Mouse (Mus musculus) embryonic fibroblast, embryonic 13.5 days (primary cell): ENCODE results near the gene Ksr1. TPM values are rescaled to one million over a fixed set of nuclear protein-coding genes. Genes with fewer than 3 reads are reported as not detected.

Experiments used
- H3K27ac ChIP-seq: 2 replicates; pipeline ENCODE4 v1.5.1; 2012; ENCODE audit warnings: low read length, control low read depth, inconsistent platforms; ENCODE audit not compliant: insufficient read depth
- H3K4me1 ChIP-seq: 2 replicates; pipeline ENCODE4 v1.6.1; 2011; ENCODE audit warnings: low read length; ENCODE audit not compliant: control insufficient read depth, insufficient read depth
- H3K4me3 ChIP-seq: 2 replicates; pipeline ENCODE4 v1.5.1; 2011; ENCODE audit warnings: mild to moderate bottlenecking, control low read depth, low read length; ENCODE audit not compliant: insufficient read depth
- CTCF ChIP-seq: IDR thresholded peaks from 2 replicates; pipeline ENCODE4 v1.5.1; 2011; ENCODE audit warnings: mild to moderate bottlenecking, control low read depth, low read length, moderate library complexity, borderline replicate concordance; ENCODE audit not compliant: insufficient read depth
- POLR2A ChIP-seq: IDR thresholded peaks from 2 replicates; pipeline ENCODE4 v1.6.1; 2011; ENCODE audit warnings: low read depth, mild to moderate bottlenecking, control low read depth, low read length, moderate library complexity
- polyA plus RNA-seq: library from polyadenylated mRNA; stranded (reverse); fragments of >200 nt; gene quantifications from 2 replicates; pipeline ENCODE4 v1.2.4, GENCODE M21; 2011; ENCODE audit warnings: low read depth; ENCODE audit not compliant: missing spikeins, insufficient read length

Gene Ksr1
- polyA plus RNA-seq, 1 experiment = 3.4 TPM

GRCm38 (mm10) chr11:79050781-79051507, 95.3 kb downstream of the Ksr1 start:
- Histone ChIP-seq H3K4me1 (0 out of 2 replicates have a peak, but pooled peaks cover 4% of the 10 kb centered on the region), H3K27ac (no peak overlapping the region), H3K4me3 (no peak overlapping the region)
- no peak for TF ChIP-seq POLR2A

GRCm38 (mm10) chr11:79048906-79049305, 97.3 kb downstream of the Ksr1 start:
- no peak for TF ChIP-seq POLR2A
- no peak for TF ChIP-seq CTCF
- Histone ChIP-seq H3K4me1 (0 out of 2 replicates have a peak, but pooled peaks cover 4% of the 10 kb centered on the region), H3K27ac (no peak overlapping the region), H3K4me3 (no peak overlapping the region)

- 0 out of 2 replicates have a peak, but pooled peaks cover 4% of the 10 kb centered on the region for H3K4me1 ChIP-seq
- H3K27ac ChIP-seq = no peak overlapping the region
- H3K4me3 ChIP-seq = no peak overlapping the region
- TF ChIP-seq CTCF = no peak
- TF ChIP-seq POLR2A = no peak
These were observed 99.0 kb downstream of the Ksr1 start for GRCm38 (mm10) chr11:79047180-79047727.

GRCm38 (mm10) chr11:79046561-79047155, 99.5 kb downstream of the Ksr1 start:
- no peak for TF ChIP-seq CTCF
- no peak for TF ChIP-seq POLR2A
- Histone ChIP-seq H3K4me1 (0 out of 2 replicates have a peak, but pooled peaks cover 4% of the 10 kb centered on the region), H3K4me3 (no peak overlapping the region), H3K27ac (no peak overlapping the region)

GRCm38 (mm10) chr11:79045231-79045630, 101.0 kb downstream of the Ksr1 start:
- TF ChIP-seq POLR2A = no peak
- TF ChIP-seq CTCF = no peak
- no peak overlapping the region for H3K27ac ChIP-seq
- 0 out of 2 replicates have a peak, but pooled peaks cover 4% of the 10 kb centered on the region for H3K4me1 ChIP-seq
- H3K4me3 ChIP-seq = no peak overlapping the region

GRCm38 (mm10) chr11:79044798-79045197, 101.4 kb downstream of the Ksr1 start:
- TF ChIP-seq CTCF (no peak), POLR2A (no peak)
- Histone ChIP-seq H3K27ac (no peak overlapping the region), H3K4me3 (no peak overlapping the region), H3K4me1 (0 out of 2 replicates have a peak, but pooled peaks cover 4% of the 10 kb centered on the region)

- H3K4me3 ChIP-seq = no peak overlapping the region
- 0 out of 2 replicates have a peak, but pooled peaks cover 3% of the 10 kb centered on the region for H3K4me1 ChIP-seq
- no peak overlapping the region for H3K27ac ChIP-seq
- no peak for TF ChIP-seq CTCF
- TF ChIP-seq POLR2A = no peak
These were observed 104.2 kb downstream of the Ksr1 start for GRCm38 (mm10) chr11:79041908-79042430.

GRCm38 (mm10) chr11:79039488-79039887, 106.7 kb downstream of the Ksr1 start:
- no peak for TF ChIP-seq POLR2A
- no peak for TF ChIP-seq CTCF
- no peaks in the 10 kb centered on the region for H3K4me1 ChIP-seq
- no peak overlapping the region for H3K27ac ChIP-seq
- no peak overlapping the region for H3K4me3 ChIP-seq

GRCm38 (mm10) chr11:79037555-79037954, 108.7 kb downstream of the Ksr1 start:
- no peak overlapping the region for H3K4me3 ChIP-seq
- no peak overlapping the region for H3K27ac ChIP-seq
- no peak for TF ChIP-seq CTCF
- no peak for TF ChIP-seq POLR2A
- no peaks in the 10 kb centered on the region for H3K4me1 ChIP-seq

- H3K27ac ChIP-seq = no peak overlapping the region
- H3K4me3 ChIP-seq = no peak overlapping the region
- TF ChIP-seq CTCF (no peak), POLR2A (no peak)
- peaks cover 3% of the 10 kb centered on the region for H3K4me1 ChIP-seq
These were observed 109.9 kb downstream of the Ksr1 start for GRCm38 (mm10) chr11:79036324-79036723.
